Mouse (Mus musculus): ENCODE results near the gene Ccdc40.

GRCm38 (mm10) chr11:119192605-119193004 lies 35.8 kb upstream of the Ccdc40 start:
- TF ChIP-seq CTCF (IDR thresholded peaks at IDR 0.05; ENCODE audit: borderline replicate concordance, extremely low read depth, insufficient read depth, insufficient read length) (no peak), POLR2A (IDR thresholded peaks at IDR 0.05; ENCODE audit: borderline replicate concordance, extremely low read depth, insufficient read depth, insufficient read length, poor library complexity, severe bottlenecking) (no peak)

Data from brain, embryonic 14.5 days (tissue).